Mouse (Mus musculus) embryonic fibroblast, embryonic 13.5 days (primary cell): ENCODE results near the gene Zfpm1. TPM values are rescaled to one million over a fixed set of nuclear protein-coding genes. Genes with fewer than 3 reads are reported as not detected.
A peak's percentile ranks its signal among the peaks of the same experiment; 100 is the strongest.

Experiments used
- H3K27ac ChIP-seq: 2 replicates; pipeline ENCODE4 v1.5.1; 2012; ENCODE audit warnings: low read length, control low read depth, inconsistent platforms; ENCODE audit not compliant: insufficient read depth
- H3K4me1 ChIP-seq: 2 replicates; pipeline ENCODE4 v1.6.1; 2011; ENCODE audit warnings: low read length; ENCODE audit not compliant: control insufficient read depth, insufficient read depth
- H3K4me3 ChIP-seq: 2 replicates; pipeline ENCODE4 v1.5.1; 2011; ENCODE audit warnings: mild to moderate bottlenecking, control low read depth, low read length; ENCODE audit not compliant: insufficient read depth
- CTCF ChIP-seq: IDR thresholded peaks from 2 replicates; pipeline ENCODE4 v1.5.1; 2011; ENCODE audit warnings: mild to moderate bottlenecking, control low read depth, low read length, moderate library complexity, borderline replicate concordance; ENCODE audit not compliant: insufficient read depth
- POLR2A ChIP-seq: IDR thresholded peaks from 2 replicates; pipeline ENCODE4 v1.6.1; 2011; ENCODE audit warnings: low read depth, mild to moderate bottlenecking, control low read depth, low read length, moderate library complexity
- polyA plus RNA-seq: library from polyadenylated mRNA; stranded (reverse); fragments of >200 nt; gene quantifications from 2 replicates; pipeline ENCODE4 v1.2.4, GENCODE M21; 2011; ENCODE audit warnings: low read depth; ENCODE audit not compliant: missing spikeins, insufficient read length

The Zfpm1 gene
- polyA plus RNA-seq, 1 experiment: 10.3 TPM

DNA sequence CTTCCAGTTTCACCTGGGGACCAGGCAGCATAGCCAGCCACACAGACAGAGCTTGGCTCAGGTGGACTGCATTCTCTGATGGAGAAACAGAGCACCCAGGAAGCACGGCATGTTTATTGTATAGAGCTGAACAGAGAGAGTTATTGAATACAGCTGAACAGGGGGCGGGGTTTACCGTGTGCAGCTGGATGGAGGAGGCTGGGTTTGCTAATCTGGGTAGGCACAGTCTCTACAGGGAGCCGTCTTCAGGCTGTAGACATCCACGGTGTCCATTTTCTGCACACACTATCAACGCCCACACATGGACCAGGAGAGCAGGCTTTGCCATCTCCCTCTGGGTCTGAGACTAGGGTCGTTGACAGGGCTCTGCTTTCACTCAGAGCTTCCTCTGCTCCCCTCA, 8.1 kb upstream of the Zfpm1 start:
- TF ChIP-seq CTCF (no peak), POLR2A (no peak)
- Histone ChIP-seq H3K4me1 (no peaks in the 10 kb centered on the region), H3K4me3 (no peak overlapping the region), H3K27ac (no peak overlapping the region)

DNA sequence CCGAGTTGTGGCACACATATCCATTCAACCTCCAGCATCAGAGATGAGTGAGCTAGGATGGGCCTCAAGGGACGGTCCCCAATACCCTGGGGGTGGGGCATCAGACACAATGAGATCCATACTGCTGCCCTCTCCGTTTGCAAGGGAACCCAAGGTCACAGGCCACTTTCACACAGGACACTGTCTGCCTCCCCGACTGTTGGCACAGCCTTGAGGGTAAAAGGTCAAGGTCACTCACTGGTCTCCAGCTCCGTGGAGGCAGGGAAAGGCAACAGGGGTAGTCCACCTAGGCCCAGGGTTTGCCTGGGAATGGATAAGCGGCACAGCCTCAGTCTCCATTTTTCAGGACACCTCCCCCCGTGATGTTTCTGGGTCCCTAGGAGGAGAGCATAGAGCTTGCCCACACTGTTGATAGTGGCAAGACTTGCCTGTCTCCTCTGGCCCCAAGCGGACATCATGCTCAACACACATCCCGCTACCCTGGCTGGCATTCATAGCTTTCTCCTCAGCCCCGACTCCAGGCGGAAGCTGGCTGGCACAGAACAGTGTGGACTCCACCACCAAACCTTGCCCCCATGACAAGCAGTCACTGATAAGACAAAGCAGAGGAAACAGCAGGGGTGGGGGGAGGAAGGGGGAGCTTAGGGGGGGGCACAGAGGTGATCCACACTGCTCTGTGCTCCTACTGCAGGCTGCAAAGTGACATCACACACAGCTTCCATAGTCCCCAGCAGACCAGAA, 7.1 kb upstream of the Zfpm1 start:
- no peaks in the 10 kb centered on the region for H3K4me1 ChIP-seq
- TF ChIP-seq POLR2A (no peak), CTCF (no peak)
- H3K27ac ChIP-seq: no peak overlapping the region
- no peak overlapping the region for H3K4me3 ChIP-seq

DNA sequence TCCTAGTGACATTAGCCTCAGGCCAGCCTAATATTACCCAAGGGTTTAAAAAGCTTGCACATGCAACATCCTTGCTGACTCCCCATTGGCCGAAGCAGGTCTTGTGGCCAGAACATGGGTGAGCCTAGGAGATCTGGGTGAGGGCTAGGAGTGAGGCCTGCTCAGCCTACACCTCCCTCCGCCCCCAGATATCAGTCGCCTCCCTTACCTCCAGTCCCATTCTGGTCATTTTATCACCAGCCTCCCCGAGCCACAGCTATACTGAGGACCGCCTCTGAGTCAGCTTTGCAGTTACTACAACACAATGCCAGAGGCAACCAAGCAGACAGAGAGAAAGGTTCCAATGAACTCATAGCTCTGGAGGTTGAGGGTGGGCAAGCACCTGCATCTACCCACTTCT, 5.6 kb upstream of the Zfpm1 start:
- no peak for TF ChIP-seq CTCF
- no peak for TF ChIP-seq POLR2A
- Histone ChIP-seq H3K4me1 (0 out of 2 replicates have a peak, but pooled peaks cover 3% of the 10 kb centered on the region), H3K4me3 (no peak overlapping the region)

DNA sequence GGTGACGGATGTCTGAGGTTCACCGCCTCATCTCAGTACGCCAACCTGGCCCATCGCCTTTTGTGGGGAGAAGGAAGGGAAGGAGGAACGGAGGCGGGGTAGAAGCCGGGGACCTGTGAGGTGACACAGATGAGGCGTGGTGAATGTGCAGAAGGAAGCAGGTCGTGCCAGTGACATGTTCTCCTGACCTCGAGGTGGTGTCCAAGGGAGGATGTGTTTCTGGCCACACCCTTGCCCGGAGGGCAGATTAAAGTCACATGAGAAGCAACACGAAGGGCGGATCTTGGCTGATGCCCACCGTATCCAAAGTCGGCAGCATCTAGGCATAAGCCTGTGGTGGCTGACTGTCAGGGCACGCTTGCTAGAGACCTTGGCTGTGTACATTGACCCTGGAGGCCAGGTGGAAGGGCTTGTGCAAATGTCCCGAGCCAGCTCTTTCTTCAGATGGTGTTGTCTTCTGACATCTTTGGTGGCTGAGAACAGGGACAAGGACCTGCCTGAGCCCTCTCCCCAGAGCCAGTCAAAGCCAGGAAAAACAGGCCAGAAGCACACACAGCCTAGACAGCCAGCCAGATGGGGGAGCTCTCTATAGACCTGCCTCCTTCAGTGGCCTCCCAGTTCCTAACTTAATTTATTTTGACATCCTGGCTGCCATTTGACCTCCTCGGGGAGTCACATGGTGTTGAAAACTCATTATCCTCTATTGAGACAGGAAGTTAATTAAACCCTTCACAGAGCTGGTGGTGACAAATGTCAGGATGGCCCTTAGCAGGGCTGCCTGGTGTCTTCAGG, 4.5 kb upstream of the Zfpm1 start:
- Histone ChIP-seq H3K27ac (no peak overlapping the region), H3K4me1 (0 out of 2 replicates have a peak, but pooled peaks cover 3% of the 10 kb centered on the region), H3K4me3 (no peak overlapping the region)
- no peak for TF ChIP-seq POLR2A
- no peak for TF ChIP-seq CTCF

More for the DNA sequence above, 5.6 kb upstream of the Zfpm1 start:
- H3K27ac ChIP-seq: no peak overlapping the region

DNA sequence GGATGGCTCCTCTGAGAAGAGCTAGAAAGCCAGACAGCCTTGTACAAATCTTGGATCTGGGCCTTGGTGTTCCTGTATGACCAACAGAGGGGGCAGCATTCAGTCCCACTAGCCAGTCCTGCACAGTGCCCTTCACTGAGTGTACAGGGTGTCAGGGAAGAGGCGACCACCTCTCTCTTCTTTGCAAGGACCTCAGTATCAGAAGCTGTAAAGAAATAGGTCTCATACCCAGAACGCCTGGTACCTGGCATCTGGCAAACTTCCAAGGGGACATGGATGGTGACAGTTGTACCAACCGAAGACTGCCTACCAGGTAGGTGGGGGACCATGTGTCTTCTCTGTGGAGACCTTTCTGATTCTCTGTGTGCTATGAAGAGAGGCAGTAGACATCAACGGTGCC, 1.8 kb upstream of the Zfpm1 start:
- TF ChIP-seq CTCF (no peak), POLR2A (no peak)
- H3K27ac ChIP-seq: no peak overlapping the region
- H3K4me3 ChIP-seq: no peak overlapping the region
- peaks cover 8% of the 10 kb centered on the region; the same call in 1 of the 2 replicates for H3K4me1 ChIP-seq

DNA sequence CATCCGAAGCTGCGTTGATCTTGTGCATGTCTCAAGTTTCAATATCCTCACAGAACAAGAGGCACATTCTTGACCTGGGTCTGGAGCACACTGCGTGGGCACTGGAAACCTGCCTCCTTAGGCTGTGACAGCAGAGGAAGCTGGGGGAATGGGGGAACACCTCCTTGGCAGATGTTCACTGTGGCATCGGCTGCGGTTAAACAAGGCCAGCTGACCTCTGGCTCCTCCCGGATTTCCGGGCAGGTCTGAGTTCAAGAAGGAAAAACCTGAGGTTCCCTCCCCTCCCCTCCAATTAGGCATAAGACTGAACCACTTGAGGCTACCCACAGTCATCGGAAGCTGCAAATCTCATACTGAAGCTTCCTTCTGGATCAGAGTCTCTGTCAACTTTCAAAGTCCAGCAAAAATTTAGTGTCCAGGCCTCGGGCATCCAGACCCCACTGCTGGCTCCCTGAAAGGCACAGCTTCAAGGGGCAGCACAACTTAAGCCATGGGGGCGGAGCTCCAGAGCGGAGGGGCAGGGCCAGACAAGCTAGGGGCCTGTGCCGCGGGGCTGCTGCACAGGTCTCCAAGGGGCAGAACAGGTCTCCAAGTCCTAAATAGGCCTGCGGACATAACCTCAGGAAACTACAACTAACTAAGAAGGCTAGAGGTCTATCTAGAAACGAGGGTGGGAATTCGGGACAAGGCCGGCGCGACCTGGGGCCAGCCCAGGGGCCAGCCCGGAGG, 1.2 kb upstream of the Zfpm1 start:
- Histone ChIP-seq H3K4me1 (peaks cover 12% of the 10 kb centered on the region; the same call in 1 of the 2 replicates), H3K27ac (peak overlapping the region; percentile 55), H3K4me3 (0 out of 2 replicates have a peak overlapping the region, but pooled peaks have one; percentile 7)
- TF ChIP-seq CTCF (no peak), POLR2A (0 out of 2 replicates have a peak, but pooled peaks have one; percentile 29)

DNA sequence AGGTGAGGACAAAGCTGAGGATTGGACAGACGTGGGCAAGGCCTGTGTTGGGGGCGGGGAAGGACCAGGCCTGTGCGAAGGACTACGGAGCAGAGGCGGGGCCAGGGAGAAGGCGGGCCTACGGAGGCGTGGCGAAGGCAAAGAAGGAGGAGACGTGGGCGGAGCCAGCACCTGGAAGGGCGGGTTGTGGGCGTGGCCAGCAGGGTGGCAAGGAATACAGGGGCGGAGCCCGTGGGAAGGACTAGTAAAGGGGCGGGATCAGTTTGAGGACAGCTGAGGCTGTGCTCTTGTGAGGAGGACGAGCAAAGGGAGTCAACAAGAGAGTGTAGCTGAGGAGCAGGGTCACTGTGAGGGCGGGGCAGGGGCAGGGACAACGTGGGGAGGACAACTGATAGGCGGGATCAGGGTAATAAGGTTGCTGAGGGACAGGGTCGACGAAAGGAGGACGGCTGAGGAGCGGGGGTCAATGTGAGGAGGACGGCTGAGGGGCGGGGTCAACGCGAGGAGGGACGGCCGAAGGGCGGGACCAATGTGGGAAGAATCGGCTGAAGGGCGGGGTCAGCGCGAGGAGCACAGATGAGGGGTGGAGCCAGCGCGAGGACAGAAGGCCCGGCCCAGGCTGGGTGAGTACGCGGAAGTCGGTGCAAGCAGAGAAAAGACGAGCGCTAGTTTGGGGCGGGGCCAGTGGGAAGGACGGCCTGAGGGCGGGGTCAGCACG, 465 bp upstream of the Zfpm1 start:
- TF ChIP-seq POLR2A (peak; percentile 45; the same call in 1 of the 2 replicates), CTCF (no peak)
- Histone ChIP-seq H3K27ac (peak overlapping the region; percentile 55; the same call in 1 of the 2 replicates), H3K4me1 (peaks cover 13% of the 10 kb centered on the region; the same call in 1 of the 2 replicates), H3K4me3 (peak overlapping the region; percentile 54)

DNA sequence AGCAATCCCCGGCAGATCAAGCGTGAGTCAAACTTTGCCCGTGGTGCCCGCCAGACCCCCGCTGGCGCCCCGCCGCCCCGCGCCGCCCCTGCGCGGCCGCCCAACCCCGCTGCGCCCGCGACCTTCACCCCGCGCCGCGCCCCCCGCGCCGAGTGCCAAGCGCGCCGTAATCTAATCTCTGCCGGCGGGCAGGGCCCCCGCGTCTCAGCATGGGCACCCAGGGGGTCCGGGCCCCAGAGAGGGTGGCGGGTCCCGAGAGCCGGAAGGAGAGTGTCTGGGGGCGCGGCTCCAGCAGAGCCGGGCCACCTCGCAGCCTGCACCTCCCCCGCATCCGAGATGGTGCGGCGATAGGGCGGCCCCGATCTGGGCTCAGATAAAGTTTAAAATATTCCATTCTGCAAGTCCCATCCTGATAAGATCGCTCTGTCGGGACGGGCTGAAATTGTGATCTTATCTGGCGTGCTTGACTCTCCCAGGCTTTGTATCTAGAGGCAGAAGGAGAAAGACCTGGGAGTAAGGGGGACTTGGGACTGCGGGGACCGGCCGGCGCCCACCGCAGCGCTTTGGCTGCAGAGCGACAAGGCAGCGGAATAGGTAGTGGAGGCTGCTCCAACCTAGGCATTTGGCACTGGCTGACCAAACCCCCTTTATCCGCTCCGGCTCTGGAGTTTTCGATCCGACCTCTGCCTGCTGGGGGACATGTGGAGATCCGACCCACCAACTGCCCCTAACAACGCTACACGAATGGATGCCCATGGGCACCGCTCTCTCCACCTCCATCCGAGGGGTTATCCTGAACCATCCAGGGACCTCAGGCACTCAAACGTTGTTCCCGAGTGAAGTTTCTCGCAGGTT, 787 bp downstream of the Zfpm1 start:
- Histone ChIP-seq H3K4me1 (peaks cover 13% of the 10 kb centered on the region; the same call in 1 of the 2 replicates), H3K27ac (no peak overlapping the region), H3K4me3 (peak overlapping the region; percentile 61)
- TF ChIP-seq POLR2A: no peak
- no peak for TF ChIP-seq CTCF
